Mouse (Mus musculus) brown adipose tissue, adult 24 weeks (tissue): Measurements from ENCODE around the gene Guca2b. TPM values are rescaled to one million over a fixed set of nuclear protein-coding genes. Genes with fewer than 3 reads are reported as not detected.
A peak's percentile ranks its signal among the peaks of the same experiment; 100 is the strongest.
"Not testable (repeated sequence)": the region's sequence is repeated elsewhere in the genome, so short reads cannot be mapped to it uniquely, and the experiment has no call there.

ENCODE experiments used
- H3K27ac ChIP-seq: fragments of 200-500 bp; replicated peaks from 2 replicates; pipeline ENCODE4 v1.5.1; 2012; ENCODE audit warnings: low read depth, mild to moderate bottlenecking, low read length
- H3K4me1 ChIP-seq: fragments of 200-500 bp; 2 replicates; pipeline ENCODE4 v1.6.1; 2012; ENCODE audit warnings: low read length, mixed read lengths; ENCODE audit not compliant: control insufficient read depth, insufficient read depth, insufficient read length
- H3K4me3 ChIP-seq: fragments of 200-500 bp; 2 replicates; pipeline ENCODE4 v1.5.1; 2012; ENCODE audit warnings: low read depth, mild to moderate bottlenecking, low read length, moderate library complexity; ENCODE audit not compliant: insufficient read depth
- polyA plus RNA-seq: library from polyadenylated mRNA; stranded (reverse); fragments of >200 nt; gene quantifications from 2 replicates; pipeline ENCODE4 v1.2.4, GENCODE M21; 2012; ENCODE audit not compliant: missing spikeins, insufficient read depth, insufficient read length

Guca2b gene
- polyA plus RNA-seq, 1 experiment: not detected

- no peak overlapping the region for H3K27ac ChIP-seq
- no peak overlapping the region for H3K4me3 ChIP-seq
- peaks cover 2% of the 10 kb centered on the region; the same call in 1 of the 2 replicates for H3K4me1 ChIP-seq
Observed at GRCm38 (mm10) chr4:119633948-119634347, 24.8 kb downstream of the Guca2b start.

- Histone ChIP-seq H3K4me1 (peaks cover 2% of the 10 kb centered on the region; the same call in 1 of the 2 replicates), H3K27ac (no peak overlapping the region), H3K4me3 (no peak overlapping the region)
Observed at GRCm38 (mm10) chr4:119633342-119633741, 25.4 kb downstream of the Guca2b start.

GRCm38 (mm10) chr4:119632721-119633120, 26.0 kb downstream of the Guca2b start:
- H3K27ac ChIP-seq: no peak overlapping the region
- no peak overlapping the region for H3K4me3 ChIP-seq
- peaks cover 2% of the 10 kb centered on the region; the same call in 1 of the 2 replicates for H3K4me1 ChIP-seq

- peak overlapping the region; percentile 33 for H3K27ac ChIP-seq
- peaks cover 2% of the 10 kb centered on the region; the same call in 1 of the 2 replicates for H3K4me1 ChIP-seq
Observed at GRCm38 (mm10) chr4:119631115-119631919, 27.4 kb downstream of the Guca2b start.

GRCm38 (mm10) chr4:119628363-119628762, 30.4 kb downstream of the Guca2b start:
- not testable (repeated sequence) for H3K27ac ChIP-seq

More at GRCm38 (mm10) chr4:119631115-119631919, 27.4 kb downstream of the Guca2b start:
- no peak overlapping the region for H3K4me3 ChIP-seq

GRCm38 (mm10) chr4:119627317-119627716, 31.4 kb downstream of the Guca2b start:
- Histone ChIP-seq H3K27ac (no peak overlapping the region), H3K4me3 (no peak overlapping the region), H3K4me1 (no peaks in the 10 kb centered on the region)

More at GRCm38 (mm10) chr4:119628363-119628762, 30.4 kb downstream of the Guca2b start:
- not testable (repeated sequence) for H3K4me3 ChIP-seq, H3K4me1 ChIP-seq

GRCm38 (mm10) chr4:119626876-119627275, 31.9 kb downstream of the Guca2b start:
- Histone ChIP-seq H3K4me3 (no peak overlapping the region), H3K27ac (no peak overlapping the region), H3K4me1 (no peaks in the 10 kb centered on the region)

GRCm38 (mm10) chr4:119626081-119626645, 32.6 kb downstream of the Guca2b start:
- no peak overlapping the region for H3K27ac ChIP-seq
- H3K4me3 ChIP-seq: no peak overlapping the region
- H3K4me1 ChIP-seq: no peaks in the 10 kb centered on the region

- peaks cover 3% of the 10 kb centered on the region; the same call in 1 of the 2 replicates for H3K4me1 ChIP-seq
- H3K4me3 ChIP-seq: no peak overlapping the region
- no peak overlapping the region for H3K27ac ChIP-seq
Observed at GRCm38 (mm10) chr4:119614724-119615123, 44.0 kb downstream of the Guca2b start.

- peaks cover 5% of the 10 kb centered on the region; the same call in 1 of the 2 replicates for H3K4me1 ChIP-seq
- H3K27ac ChIP-seq: no peak overlapping the region
Observed at GRCm38 (mm10) chr4:119614078-119614477, 44.7 kb downstream of the Guca2b start.

GRCm38 (mm10) chr4:119609488-119609887, 49.3 kb downstream of the Guca2b start:
- H3K4me3 ChIP-seq: no peak overlapping the region
- H3K4me1 ChIP-seq: peaks cover 5% of the 10 kb centered on the region; the same call in 1 of the 2 replicates
- H3K27ac ChIP-seq: no peak overlapping the region

More at GRCm38 (mm10) chr4:119614078-119614477, 44.7 kb downstream of the Guca2b start:
- H3K4me3 ChIP-seq: no peak overlapping the region

Other genes with a start within 250 kb of the Guca2b start
- 0.87 TPM in 1 of 2 replicates, not detected in the other for gene Ccdc30, start 243.4 kb downstream of the Guca2b start, polyA plus RNA-seq
- 44.7 and 46.7 TPM in 2 replicates for gene Ppcs, start 236.5 kb downstream of the Guca2b start, polyA plus RNA-seq
- gene Zmynd12, start 236.1 kb downstream of the Guca2b start, polyA plus RNA-seq: 0.99 TPM in 1 of 2 replicates, not detected in the other
- not detected in 2 replicates for gene Rimkla, start 166.3 kb downstream of the Guca2b start, polyA plus RNA-seq
- 9.8 and 14.9 TPM in 2 replicates for gene Foxj3, start 122.0 kb downstream of the Guca2b start, polyA plus RNA-seq
- gene Frg2f1, start 119.4 kb downstream of the Guca2b start, polyA plus RNA-seq: 7.4 and 10.9 TPM in 2 replicates
- not detected in 2 replicates for gene Guca2a, start 21.2 kb downstream of the Guca2b start, polyA plus RNA-seq
- gene Hivep3, start 74.8 kb upstream of the Guca2b start, polyA plus RNA-seq: 2.2 and 6.1 TPM in 2 replicates